Mouse (Mus musculus): ENCODE measurements around the gene Uhrf1bp1l.

Uhrf1bp1l gene

DNA sequence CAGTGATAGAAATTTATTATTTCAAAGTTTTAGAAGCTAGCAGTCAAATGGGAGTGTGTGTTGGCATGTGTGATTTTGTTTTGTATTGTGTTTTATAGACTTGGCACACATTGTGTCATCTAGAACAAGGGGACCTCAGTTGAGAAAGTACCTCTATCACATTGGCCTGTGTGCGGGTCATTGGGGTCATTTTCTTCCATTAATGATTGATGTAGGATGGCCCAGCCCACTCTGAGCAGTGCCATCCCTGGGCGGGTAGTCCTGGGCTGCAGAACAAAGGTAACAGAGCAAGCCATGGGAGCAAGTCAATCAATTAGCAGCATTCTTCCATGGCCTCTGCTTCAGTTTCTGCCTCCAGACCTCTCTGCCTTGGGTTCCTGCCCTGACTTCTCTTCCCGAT, 94.0 kb downstream of the Uhrf1bp1l start:
- DNase-seq (ENCODE audit: low spot score in 2 of 2), result no peak

DNA sequence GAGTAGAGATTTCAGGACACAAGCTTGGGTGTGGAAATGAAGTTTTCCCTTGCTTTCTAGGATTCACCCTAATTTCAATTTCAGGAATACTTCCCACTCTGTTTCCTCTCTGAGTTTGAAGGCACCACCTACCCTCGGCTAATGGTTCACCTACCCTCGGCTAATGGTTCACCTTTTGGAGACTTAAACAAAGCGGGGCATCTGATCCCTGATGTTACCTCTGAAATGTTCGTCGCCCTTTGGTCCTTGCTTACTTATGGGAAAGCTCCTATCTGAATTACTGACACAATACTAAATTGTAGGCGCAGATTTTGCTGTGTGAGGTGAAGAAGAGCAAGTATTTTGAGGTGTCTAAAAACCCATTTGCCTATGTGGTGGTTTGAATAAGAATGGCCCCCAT, 106.2 kb downstream of the Uhrf1bp1l start:
- DNase-seq (ENCODE audit: low spot score in 2 of 2), result no peak

GRCm38 (mm10) chr10:89855251-89855875, 110.6 kb downstream of the Uhrf1bp1l start:
- no peak for DNase-seq (ENCODE audit: low spot score in 2 of 2)

DNA sequence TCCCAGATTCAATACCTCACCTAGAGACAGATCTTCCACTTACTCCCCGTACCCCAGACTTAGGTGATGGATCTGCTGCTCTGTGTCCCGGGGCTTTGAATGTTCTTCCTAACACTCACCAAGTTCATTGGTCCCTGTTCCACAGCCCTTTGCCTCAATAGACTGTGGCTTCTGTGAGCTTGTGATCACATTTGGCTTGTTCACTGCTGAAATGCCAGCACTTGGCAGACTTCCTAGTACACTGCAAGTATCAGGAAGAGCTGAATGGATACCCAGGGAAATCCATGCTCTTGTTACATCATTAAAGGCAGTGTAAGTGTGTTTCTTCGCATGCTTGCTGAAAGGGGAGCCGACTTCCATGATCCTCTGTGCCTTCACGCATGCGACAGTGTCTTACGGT, 111.5 kb downstream of the Uhrf1bp1l start:
- DNase-seq (ENCODE audit: low spot score in 2 of 2), result no peak

GRCm38 (mm10) chr10:89868211-89868610, 123.4 kb downstream of the Uhrf1bp1l start:
- DNase-seq (ENCODE audit: low spot score in 2 of 2), result no peak

- DNase-seq (ENCODE audit: low spot score in 2 of 2), result no peak
Measured at GRCm38 (mm10) chr10:89868836-89869235, 124.0 kb downstream of the Uhrf1bp1l start.
